Mouse (Mus musculus) right cerebral cortex, postnatal 14 days (tissue): ENCODE measurements around the gene Pik3c2g.

Experiments
- DNase-seq: peaks from one replicate; pipeline ENCODE4 v3.0.0; 2022

The Pik3c2g gene

GRCm38 (mm10) chr6:139842626-139843025 is 255.6 kb downstream of the Pik3c2g start:
- DNase-seq, result no peak

GRCm38 (mm10) chr6:139843531-139843930 is 256.5 kb downstream of the Pik3c2g start:
- DNase-seq, result no peak

GRCm38 (mm10) chr6:139846889-139847544 is 260.0 kb downstream of the Pik3c2g start:
- no peak for DNase-seq

GRCm38 (mm10) chr6:139849931-139850330 is 262.9 kb downstream of the Pik3c2g start:
- DNase-seq, result no peak

GRCm38 (mm10) chr6:139851705-139852603 is 264.9 kb downstream of the Pik3c2g start:
- no peak for DNase-seq

- DNase-seq, result no peak
Observed at GRCm38 (mm10) chr6:139852836-139853235, 265.8 kb downstream of the Pik3c2g start.

GRCm38 (mm10) chr6:139860141-139860540 is 273.1 kb downstream of the Pik3c2g start:
- DNase-seq, result no peak

- no peak for DNase-seq
Observed at GRCm38 (mm10) chr6:139861534-139861933, 274.5 kb downstream of the Pik3c2g start.

GRCm38 (mm10) chr6:139865059-139865673 is 278.1 kb downstream of the Pik3c2g start:
- no peak for DNase-seq

GRCm38 (mm10) chr6:139874418-139875176 is 287.6 kb downstream of the Pik3c2g start:
- DNase-seq, result peak; percentile 40

GRCm38 (mm10) chr6:139876691-139877090 is 289.7 kb downstream of the Pik3c2g start:
- no peak for DNase-seq

GRCm38 (mm10) chr6:139877476-139878361 is 290.7 kb downstream of the Pik3c2g start:
- no peak for DNase-seq

GRCm38 (mm10) chr6:139878362-139878696 is 291.3 kb downstream of the Pik3c2g start:
- DNase-seq, result no peak

- no peak for DNase-seq
Observed at GRCm38 (mm10) chr6:139882076-139882475, 295.1 kb downstream of the Pik3c2g start.

GRCm38 (mm10) chr6:139887175-139887574 is 300.2 kb downstream of the Pik3c2g start:
- no peak for DNase-seq

GRCm38 (mm10) chr6:139895637-139896036 is 308.6 kb downstream of the Pik3c2g start:
- no peak for DNase-seq

GRCm38 (mm10) chr6:139899630-139900151 is 312.7 kb downstream of the Pik3c2g start:
- DNase-seq, result no peak

- DNase-seq, result no peak
Observed at GRCm38 (mm10) chr6:139901801-139902200, 314.8 kb downstream of the Pik3c2g start.

- no peak for DNase-seq
Observed at GRCm38 (mm10) chr6:139907138-139907537, 320.1 kb downstream of the Pik3c2g start.

GRCm38 (mm10) chr6:139908997-139909669 is 322.1 kb downstream of the Pik3c2g start:
- no peak for DNase-seq

- DNase-seq, result no peak
Observed at GRCm38 (mm10) chr6:139928766-139929165, 341.7 kb downstream of the Pik3c2g start.
